Mouse (Mus musculus) left cerebral cortex, adult 8-10 months (tissue): ENCODE measurements around the gene Pdxp. TPM values are rescaled to one million over a fixed set of nuclear protein-coding genes. Genes with fewer than 3 reads are reported as not detected.
"Not testable (repeated sequence)": the region's sequence is repeated elsewhere in the genome, so short reads cannot be mapped to it uniquely, and the experiment has no call there.

Experiments
- DNase-seq, 2 experiments: peaks; one replicate each; pipeline ENCODE4 v3.0.0; 2022; ENCODE audit warnings: low spot score in 2 of 2
- total RNA-seq, 4 experiments: library from RNA; stranded (reverse); gene quantifications; 2 replicates each; pipeline ENCODE4 v1.2.4; 2022

Pdxp gene
- 100 to 1,000 TPM; 157 to 176 (median 166) TPM for total RNA-seq

GRCm38 (mm10) chr15:78913632-78914090 is at the start of gene Pdxp:
Pdxp (plus strand) TSS chr15:78913919.
- peak; percentile 83 to 98 for DNase-seq

DNA sequence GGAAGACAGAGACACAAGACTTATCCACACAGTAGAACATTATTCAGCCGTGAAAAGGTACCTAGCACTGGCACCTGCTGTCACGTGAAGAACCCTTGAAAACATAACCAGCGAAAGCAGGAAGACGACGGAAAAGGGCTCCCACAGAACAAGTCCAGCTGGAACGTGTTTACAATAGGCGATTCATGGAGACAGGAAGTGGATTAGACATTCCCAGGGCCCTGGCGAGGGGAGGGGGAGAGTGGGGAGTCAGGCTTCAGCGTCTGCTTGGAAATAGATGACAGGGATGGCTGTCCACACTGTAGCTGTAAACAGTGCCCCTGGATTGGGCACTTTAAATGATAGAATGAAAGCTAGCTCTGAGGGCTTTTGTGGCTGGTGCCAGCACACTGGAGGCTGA is 45.3 kb upstream of the Pdxp start:
- DNase-seq, result no peak

DNA sequence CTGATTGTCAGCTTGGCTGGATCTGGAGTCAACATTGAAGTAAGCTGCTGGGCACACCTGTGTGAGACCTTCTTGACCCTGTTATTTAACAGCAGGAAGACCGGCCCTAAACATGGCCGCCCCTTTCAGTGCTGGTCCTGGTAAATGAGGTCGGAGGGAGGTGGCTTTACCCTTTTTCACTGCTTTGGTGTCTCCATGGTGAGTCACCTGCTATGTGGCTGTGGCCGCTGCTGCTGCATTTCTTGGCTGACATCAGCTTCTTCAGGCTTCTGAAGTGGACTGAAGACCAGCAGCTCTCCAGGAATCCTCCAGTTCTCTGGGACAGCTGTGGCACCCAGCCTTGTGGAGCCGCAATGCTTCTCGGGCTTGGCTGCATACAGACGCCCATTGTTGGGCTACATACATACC is 44.9 kb upstream of the Pdxp start:
- no peak for DNase-seq

DNA sequence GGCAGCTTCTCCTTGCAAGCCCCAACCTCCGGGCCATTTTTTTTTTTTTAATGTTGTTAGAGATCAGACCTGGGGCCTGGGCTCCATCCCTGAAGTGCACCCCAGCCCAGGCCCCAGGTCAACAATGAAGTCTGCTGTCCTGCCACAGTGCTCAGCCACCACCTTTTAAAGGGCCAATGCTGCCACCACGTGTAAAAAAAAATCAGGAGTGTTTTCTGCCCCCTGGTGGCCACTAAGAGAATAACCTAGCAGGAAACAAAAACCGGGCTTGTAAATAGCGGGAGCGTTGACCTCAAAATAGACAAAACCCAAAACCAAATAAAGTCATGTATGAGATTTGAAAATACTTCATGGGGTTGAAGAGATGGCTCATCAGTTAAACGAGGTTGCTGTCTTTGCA is 43.9 kb upstream of the Pdxp start:
- DNase-seq, result no peak

GRCm38 (mm10) chr15:78872021-78872608 is 41.6 kb upstream of the Pdxp start:
- no peak for DNase-seq

DNA sequence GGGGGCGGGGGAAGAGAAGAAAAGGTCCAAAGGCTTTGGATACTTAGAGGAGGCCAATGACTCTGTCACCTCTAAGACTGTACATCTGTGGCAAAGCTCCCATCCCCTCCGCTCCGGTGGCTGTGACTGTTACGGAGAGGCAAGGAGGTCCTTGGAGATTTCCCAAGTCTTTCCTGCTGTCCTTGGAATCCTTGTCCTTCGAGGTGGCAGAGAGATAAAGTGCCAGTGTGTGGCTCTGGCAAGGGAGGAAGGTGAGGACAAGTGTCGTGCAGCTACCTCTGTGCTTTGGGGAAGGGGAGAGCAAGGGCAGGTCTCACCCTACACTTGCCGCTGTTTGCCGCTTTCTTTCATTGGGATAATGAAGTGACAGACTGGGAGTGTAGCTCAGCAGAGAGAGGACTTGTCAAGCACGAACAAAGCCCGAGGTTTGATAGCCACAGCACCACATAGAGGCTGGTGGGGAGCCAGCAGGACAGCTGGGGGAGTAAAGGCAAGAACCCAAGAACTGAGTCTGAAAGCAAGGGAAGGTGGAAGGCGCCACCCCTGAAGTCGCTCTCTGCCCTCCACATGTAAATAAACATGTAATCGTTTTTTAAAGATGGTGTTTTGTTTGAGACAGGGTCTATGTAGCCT is 39.8 kb upstream of the Pdxp start:
- no peak for DNase-seq

- no peak for DNase-seq
Observed at GRCm38 (mm10) chr15:78874989-78875388, 38.7 kb upstream of the Pdxp start.

- no peak for DNase-seq
Observed at GRCm38 (mm10) chr15:78875537-78875936, 38.2 kb upstream of the Pdxp start.

GRCm38 (mm10) chr15:78876258-78876696 is 37.4 kb upstream of the Pdxp start:
- DNase-seq, result peak; percentile 54 to 65

DNA sequence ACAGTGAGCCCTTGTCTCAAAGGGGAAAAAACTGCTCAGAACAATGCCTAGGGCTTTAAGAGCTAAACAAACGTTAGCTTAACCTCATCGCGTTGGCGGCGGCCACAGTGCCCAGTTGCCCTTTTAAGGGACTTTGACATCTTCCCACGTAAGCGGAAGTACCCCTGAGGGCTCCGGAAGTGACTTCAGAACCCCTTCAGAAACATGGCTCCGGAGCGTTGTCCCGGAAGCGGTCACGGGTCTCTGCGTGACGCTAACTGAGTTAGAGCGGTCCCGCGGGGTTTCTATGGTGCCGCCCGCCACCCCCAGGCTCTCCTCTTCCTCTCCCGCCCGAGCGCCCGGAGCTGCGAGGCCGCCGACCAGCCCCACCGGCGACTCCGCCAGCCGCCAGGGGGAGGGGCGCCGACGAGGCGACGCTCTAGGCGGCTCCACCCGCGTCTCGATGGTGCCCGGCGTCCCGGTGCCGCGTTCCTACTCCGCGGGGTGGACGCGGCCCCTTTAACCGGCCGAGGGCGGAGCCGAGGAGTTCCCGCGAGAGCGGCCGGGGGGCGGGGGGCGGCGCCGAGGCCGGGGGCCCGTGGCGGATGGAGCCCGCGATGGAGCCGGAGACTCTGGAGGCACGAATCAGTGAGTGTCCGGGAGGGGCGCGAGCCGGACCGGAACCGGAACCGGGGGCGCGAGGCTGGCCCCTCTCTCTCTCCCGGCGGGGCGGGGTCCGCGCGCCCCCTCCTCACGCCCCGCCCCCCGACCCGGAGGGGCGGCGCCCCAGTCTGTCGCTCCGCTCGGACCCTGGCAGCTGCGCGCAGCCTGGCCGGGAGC is 36.5 kb upstream of the Pdxp start, which contains the start of gene Gga1:
Gga1 (plus strand) TSS at position 200 of the 819 bp plus-strand sequence.
- peak; percentile 95 for DNase-seq

DNA sequence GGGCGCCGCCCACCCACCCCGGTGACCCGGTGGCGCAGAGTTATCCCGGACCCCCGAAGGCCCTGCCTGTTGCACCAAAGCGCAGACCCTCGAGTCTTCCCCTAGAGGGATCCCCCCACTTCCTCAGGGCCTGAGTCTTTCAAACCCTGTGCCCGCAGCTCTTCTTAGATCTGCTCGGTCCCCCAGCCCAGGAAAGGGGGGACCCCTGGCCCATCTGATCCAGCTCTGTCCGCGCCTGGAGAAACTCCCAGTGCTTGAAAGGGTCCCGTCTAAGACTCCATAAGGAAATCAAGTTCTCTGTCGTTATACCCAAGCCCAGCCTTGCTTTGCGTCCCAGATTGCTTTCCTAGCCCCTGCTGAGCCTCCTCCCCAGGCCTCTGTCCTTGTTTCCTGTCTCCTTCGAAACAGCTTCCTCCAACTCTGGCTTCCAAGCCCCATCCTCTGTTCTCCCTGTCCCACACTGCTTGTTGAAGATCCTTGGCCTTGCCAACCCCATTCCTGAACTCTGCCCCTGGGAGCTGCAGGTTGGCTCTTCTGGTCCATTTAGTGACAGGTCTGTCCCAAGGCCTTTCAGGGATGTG is 35.8 kb upstream of the Pdxp start:
- DNase-seq, result no peak

DNA sequence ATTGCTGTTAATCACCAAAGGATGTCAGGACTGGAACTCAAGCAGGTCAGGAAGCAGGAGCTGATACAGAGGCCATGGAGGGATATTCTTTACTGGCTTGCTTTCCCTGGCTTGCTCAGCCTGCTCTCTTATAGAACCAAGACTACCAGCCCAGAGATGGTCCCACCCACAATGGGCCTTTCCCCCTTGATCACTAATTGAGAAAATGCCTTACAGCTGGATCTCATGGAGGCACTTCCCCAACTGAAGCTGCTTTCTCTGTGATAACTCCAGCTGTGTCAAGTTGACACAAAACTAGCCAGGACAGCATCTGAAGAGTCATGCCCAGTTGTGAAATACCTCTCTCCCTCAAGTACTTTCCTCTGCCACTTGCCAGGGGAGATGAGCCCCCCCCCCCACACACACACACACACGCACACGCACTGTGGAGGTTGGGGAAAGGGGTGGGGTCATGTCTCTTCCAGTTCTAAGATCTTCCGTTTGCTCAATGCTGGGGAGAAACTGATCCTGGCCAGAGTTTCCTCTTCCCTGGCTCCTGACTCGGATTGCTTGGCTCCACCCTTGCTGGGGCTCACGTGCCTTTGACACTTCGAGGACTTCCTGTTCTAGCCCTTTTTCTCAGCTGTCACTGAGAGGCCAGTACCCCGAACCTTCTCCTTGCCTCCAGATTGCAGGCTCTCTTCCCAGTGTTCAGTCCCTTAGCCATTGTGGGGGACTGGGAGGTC is 34.8 kb upstream of the Pdxp start:
- DNase-seq, result not testable (repeated sequence)

GRCm38 (mm10) chr15:78880432-78880831 is 33.3 kb upstream of the Pdxp start:
- no peak for DNase-seq

DNA sequence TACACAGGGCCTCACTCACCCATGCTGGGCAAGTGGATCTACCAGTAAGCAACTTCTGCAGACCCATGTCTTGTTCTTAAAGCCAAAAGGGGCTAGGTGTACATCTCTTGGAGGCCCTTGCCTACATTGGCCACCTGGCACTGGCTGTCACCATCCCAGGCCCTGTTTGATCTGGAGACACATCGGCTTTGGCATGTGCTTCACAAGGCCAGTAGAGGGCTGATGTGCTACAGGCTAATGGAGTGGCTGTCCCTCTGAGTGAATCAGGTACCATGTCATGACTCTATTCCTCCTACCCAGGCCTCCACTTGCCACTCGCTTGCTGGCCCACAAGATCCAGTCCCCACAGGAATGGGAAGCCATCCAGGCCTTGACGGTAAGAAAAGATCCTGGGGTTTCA is 31.9 kb upstream of the Pdxp start:
- no peak for DNase-seq

- DNase-seq, result no peak
Observed at GRCm38 (mm10) chr15:78889401-78889853, 24.3 kb upstream of the Pdxp start.

GRCm38 (mm10) chr15:78892440-78892839 is 21.3 kb upstream of the Pdxp start:
- DNase-seq, result no peak

DNA sequence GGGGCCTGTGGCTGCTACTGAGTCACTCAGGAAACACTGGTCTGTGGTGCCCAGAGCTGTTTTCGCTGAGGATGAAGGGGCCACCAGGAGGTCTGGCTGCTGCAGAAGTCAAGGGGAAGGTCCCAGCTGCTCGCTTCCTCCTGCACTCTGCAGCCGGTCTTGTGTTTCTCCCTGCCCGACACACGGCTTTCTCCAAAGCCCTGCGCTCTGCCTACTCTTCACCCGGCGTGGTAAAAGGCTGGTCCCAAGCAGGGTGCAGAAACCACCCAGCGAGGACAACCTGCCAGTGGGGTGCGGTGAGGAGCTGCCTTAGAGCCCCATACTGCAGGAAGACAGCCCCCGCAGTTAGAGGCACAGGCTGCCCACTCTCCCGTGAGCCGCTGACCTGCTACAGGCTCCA is 19.0 kb upstream of the Pdxp start:
- DNase-seq, result no peak

DNA sequence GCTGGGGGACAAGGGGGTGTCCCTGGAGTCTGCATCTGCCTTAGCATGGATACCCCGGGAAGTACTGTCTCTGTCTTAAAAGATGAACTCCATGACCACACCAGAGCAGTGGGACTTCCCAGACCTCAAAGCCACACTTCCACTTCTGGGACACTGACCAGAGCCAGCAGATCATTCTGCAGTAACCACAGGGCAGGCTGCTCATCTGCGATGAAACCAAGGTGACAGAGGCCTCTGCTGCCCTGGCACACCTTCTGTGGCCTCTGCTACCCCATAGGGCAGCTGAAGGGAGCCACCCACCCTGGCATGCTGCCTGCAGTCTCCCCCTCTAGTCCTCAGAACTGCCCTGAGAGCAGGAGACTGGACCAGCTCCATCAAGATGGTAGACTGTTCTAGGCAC is 18.0 kb upstream of the Pdxp start:
- no peak for DNase-seq

GRCm38 (mm10) chr15:78896149-78896548 is 17.6 kb upstream of the Pdxp start:
- no peak for DNase-seq

DNA sequence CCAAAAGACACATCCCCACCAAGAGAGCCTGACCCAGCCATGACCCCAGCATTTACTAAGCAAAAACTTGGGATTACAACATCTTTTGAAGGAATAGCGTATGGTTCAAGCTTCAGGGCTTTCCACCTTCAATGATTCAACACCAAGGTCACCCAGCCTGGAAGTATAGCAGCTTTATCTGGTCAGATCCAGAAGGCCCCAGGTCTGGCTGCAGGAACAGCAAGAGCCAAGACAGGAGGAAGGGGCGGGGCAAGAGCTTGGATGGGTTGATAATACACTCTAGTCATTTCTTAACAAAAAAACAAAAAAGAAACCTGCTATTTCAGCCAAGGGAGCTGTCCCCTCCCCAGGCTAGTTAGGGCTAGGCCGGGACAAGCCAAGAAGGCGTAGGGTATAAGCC is 16.2 kb upstream of the Pdxp start:
- DNase-seq, result no peak

DNA sequence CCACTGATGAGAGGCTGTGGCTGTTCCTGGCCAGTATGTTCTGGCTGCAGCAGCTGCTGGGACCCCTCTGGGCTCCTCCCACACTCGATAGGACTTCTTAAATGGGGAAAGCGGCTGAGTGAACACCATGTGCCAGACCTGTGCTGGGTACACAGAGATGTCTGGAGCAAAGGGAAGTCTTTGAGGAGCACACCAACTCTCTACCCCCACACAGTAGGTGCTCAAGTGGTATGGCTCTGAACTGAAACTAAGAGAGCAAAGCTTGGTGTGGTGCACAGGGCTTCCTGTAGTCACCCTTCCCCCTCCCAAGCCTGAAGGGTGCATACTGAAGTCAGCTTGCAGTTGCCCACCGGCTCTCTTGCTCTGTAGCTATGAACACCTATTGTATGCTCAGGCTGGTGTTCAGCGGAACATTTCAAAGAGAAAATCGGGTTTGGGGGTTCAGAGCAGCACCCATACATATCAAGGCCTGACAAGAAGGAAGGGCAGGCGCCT is 15.2 kb upstream of the Pdxp start:
- DNase-seq, result no peak
